Mouse (Mus musculus): ENCODE data around the gene Oprl1. TPM values are rescaled to one million over a fixed set of nuclear protein-coding genes. Genes with fewer than 3 reads are reported as not detected.

The Oprl1 gene
- total RNA-seq, 2 experiments from 2014 or later: not detected

GRCm38 (mm10) chr2:181691571-181691970, 23.2 kb upstream of the Oprl1 start:
- peak; percentile 50 for ATAC-seq (ENCODE audit: poor library complexity, severe bottlenecking)

DNA sequence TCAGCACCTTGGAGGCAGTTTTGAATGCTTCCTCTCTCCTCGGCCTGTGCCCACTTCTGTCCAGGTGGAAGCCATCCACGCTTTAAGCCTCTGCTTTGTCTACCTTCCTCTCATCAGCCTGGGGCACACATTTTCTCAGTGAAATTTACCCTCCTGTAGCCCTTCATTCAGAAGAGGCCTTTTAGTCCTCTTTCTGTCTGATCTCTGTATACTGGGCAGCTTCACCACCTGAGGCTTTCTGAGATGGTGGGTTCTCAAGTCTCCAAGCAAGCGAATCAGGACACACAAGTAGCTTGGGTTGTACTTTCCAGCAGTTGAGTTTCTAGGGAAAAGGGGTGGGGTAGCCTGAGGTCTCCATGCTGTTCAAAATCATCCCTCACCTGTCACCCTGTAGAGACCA, 22.5 kb upstream of the Oprl1 start:
- ATAC-seq (ENCODE audit: poor library complexity, severe bottlenecking): no peak

- ATAC-seq (ENCODE audit: poor library complexity, severe bottlenecking): peak; percentile 75
These were observed 21.2 kb upstream of the Oprl1 start, which contains the start of gene Rgs19 for GRCm38 (mm10) chr2:181693339-181694280. Gene Rgs19 (minus strand): TSS chr2:181693977.

DNA sequence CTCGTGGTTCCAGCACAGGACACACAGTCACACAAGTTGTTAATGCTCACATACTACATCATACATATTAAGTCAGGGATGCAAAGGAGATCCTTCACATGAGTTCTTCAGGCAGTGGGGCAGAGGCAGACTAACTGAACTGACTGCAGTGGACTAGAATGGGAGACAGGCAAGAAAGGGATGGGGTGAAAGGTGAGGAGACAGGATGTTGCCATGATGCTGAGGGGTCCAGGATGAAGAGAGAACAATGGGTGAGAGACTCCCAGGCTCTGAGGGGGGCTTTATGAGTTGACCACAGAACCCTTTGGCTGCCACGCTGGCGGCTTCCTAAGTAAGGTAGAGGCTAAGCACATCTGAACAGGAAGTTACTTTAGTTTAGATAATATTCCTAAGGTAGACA, 20.2 kb upstream of the Oprl1 start:
- no peak for ATAC-seq (ENCODE audit: poor library complexity, severe bottlenecking)

DNA sequence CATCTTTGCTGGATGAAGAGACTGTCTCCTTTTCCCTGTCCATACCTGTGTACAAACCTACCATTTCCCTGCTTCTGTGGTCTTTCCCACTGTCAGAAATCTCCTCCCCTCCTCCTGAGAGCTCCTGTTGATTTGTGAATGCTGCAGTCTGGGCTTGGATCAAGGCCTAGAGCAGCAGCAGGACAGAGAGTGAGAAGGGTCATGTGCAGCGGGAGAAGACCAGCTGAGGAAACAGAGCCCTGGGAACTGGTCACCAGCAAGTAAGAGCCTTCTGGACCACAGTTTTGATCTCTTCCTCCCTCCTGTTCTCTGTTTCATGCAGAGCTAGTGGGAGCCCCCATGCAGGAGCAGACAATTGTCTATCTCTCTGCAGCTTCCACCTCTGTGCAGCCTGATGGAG, 19.0 kb upstream of the Oprl1 start:
- ATAC-seq (ENCODE audit: poor library complexity, severe bottlenecking): no peak

GRCm38 (mm10) chr2:181696801-181697420, 17.9 kb upstream of the Oprl1 start:
- ATAC-seq (ENCODE audit: poor library complexity, severe bottlenecking): no peak

DNA sequence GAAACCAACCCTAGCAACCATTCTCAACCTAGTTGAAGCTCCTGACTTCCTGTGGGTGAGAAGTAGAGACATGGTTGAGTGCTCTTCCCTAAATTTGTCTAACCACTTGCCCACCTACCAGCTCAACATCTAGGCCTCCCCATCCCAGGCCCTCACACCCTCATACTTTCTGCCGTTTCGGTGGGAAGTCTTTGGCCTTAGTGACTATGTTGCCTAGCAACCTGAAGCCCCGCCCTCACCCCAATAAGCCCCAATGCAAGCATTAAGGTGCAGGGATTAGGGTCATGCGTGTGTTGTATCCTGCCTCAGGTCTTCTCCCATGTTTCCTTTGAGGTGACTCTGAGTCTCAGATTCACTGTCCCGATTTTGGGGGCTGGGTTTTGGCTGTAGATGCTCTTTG, 16.6 kb upstream of the Oprl1 start, which contains the start of gene Lkaaear1:
Lkaaear1 (minus strand) TSS at position 202 of the 400 bp plus-strand sequence.
- no peak for ATAC-seq (ENCODE audit: poor library complexity, severe bottlenecking)

GRCm38 (mm10) chr2:181706668-181707067, 8.1 kb upstream of the Oprl1 start:
- ATAC-seq (ENCODE audit: poor library complexity, severe bottlenecking): peak; percentile 96

DNA sequence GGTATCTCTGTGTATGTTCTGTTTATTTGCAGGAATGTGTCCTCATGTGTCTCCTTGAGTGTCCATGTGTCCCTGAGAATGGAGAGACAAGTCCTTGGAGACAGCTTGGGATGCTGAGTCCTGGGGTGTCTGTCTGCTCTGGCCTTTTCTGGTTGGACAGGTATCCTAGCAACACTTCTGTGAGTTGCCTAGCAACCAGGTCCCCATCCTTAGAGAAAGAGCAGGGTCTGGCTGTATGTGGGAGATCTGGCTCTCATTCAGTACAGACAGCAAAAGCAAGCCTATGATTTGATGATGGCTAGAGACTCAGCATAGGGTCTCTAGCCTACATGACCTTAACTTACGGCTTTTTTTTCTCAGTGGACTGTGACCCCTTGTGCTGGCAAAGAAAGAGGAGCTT, 1.1 kb upstream of the Oprl1 start:
- ATAC-seq (ENCODE audit: poor library complexity, severe bottlenecking): no peak

DNA sequence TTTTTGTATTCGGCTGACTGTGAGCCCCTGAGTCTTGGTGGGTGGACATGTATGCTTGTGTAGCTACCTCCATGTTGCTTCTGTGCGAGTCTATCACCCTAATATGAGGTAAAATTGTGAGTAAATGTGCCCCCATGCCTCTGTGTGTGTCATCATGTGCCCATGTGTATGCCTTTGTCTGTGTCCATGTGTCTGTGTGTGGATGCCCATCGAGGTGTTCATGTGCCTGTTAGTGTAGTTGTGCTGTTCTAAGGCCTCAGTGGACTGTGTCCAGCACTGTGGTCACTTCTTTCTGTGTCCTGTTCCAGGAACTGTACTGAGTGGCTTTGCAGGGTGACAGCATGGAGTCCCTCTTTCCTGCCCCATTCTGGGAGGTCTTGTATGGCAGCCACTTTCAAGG, 566 bp downstream of the Oprl1 start:
- no peak for ATAC-seq (ENCODE audit: poor library complexity, severe bottlenecking)

DNA sequence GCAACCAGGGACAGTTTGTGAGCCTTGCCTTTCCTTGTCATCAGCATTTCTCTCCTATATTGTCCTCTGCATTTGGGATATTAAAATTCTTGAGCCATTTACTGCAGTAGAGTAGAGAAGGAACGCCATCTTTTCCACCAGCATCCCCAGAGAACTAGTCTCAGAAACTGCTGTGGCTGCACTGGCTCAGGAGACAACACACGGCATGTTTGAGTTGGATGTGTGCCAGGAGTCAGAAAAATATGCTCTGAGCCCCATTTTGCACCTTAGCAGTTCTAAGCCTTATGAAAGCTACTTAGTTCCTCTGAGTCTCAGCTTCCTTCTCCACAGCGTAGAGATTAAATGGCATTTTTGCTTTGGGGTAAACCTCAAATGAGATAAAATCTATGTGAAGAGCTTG, 2.2 kb downstream of the Oprl1 start:
- ATAC-seq (ENCODE audit: poor library complexity, severe bottlenecking): no peak

DNA sequence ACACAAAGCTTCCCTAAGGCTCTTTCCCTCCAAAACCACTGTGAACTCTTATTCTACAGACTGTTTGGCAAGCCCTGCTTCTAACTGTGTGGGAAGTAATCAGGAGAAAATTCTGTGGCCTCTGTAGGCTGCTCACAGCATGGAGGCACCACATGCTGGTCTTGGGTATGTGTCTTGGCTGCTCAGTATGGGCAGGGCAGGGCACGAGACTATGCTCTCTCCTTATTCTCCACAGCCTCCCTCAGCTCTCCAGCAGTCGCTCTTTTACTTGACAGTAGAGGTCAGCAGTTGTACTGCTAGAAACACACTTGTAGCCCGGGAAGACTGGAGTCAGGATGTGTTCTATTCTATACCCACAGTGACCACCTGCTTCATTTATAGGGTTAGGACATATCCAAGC, 5.2 kb downstream of the Oprl1 start:
- no peak for ATAC-seq (ENCODE audit: poor library complexity, severe bottlenecking)

DNA sequence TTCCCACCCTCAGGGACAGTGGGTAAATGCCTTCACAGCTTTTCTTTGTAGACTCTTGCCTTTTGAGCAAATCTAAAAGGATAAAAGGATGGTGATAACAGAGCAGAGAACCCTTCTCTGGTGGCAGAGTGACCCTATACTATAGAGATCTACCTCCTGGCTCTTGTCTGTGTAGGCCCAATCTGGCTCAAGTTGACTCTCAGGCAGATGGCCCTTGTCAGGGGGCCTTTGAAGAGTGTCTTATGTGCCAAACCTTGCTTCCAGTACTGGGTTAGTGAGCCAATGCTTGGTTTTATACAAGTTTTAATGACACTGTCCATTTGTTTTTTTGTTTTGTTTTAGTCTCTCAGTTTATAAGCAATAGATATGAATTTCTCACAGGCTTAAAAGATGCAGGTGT, 6.4 kb downstream of the Oprl1 start:
- no peak for ATAC-seq (ENCODE audit: poor library complexity, severe bottlenecking)

- peak; percentile 60 for ATAC-seq (ENCODE audit: poor library complexity, severe bottlenecking)
These were observed 7.4 kb downstream of the Oprl1 start for GRCm38 (mm10) chr2:181722213-181722612.

DNA sequence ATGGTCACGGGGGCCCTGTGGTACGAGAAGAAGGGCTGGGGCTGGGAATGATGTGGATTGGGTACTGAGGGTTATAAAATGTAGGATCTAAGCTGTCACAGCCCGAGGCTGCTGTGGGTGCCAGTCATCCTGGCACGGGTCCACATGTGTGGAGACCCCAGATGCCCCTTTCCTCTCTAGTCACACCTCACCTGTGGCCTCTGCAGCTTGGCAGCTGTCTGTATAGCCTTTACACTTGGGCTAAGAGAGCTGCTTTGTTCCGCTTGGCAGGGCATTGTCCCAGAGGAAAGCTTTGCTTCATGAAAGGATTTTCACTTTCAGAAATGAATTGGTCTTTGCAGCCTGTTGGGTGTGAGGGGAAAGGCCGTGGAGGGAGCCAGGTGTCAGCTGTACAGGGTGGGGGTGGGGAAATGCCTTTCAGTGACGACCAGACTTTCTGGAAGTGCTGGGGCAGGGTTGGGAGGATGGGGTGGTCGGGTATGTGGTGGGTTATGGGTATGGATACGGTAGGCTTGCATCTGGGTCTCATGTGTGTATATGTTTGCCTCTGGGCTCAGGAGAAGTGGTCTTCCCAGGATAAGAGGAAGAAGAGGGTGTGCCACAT, 12.9 kb downstream of the Oprl1 start:
- ATAC-seq (ENCODE audit: poor library complexity, severe bottlenecking): no peak

- ATAC-seq (ENCODE audit: poor library complexity, severe bottlenecking): no peak
These were observed 15.2 kb downstream of the Oprl1 start for GRCm38 (mm10) chr2:181730051-181730450.

DNA sequence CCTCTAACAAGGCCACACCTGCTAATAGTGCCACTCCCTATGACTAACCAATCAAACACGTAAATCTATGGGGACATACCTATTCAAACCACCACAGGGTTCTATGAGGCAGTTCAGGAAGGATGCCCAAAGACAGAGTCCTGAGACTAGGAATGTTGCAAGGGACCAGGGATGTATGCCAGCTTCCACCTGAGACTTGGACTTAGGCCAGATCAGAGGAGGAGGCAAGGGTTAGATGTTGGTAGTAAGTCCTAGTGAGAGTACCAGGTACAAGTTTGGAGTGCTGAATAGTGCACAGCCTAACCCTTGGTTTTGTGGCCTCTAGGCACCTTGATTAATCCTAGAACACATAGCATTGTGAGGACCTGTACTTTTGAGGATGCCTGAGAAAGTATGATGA, 37.8 kb downstream of the Oprl1 start:
- no peak for ATAC-seq (ENCODE audit: poor library complexity, severe bottlenecking)

- ATAC-seq (ENCODE audit: poor library complexity, severe bottlenecking): no peak
These were observed 43.4 kb downstream of the Oprl1 start for GRCm38 (mm10) chr2:181758147-181758725.

- ATAC-seq (ENCODE audit: poor library complexity, severe bottlenecking): no peak
These were observed 44.2 kb downstream of the Oprl1 start for GRCm38 (mm10) chr2:181759041-181759440.

- no peak for ATAC-seq (ENCODE audit: poor library complexity, severe bottlenecking)
These were observed 48.4 kb downstream of the Oprl1 start, which contains the start of gene Myt1 for GRCm38 (mm10) chr2:181763006-181763830. Gene Myt1 (plus strand): TSS chr2:181763332.

All from megakaryocyte, adult 5-6 weeks (primary cell).